Mouse (Mus musculus) thymus, adult 2 months (tissue): Measurements from ENCODE around the gene Il16.

Experiments
- CTCF ChIP-seq: fragments of 200-500 bp; IDR thresholded peaks from 2 replicates; pipeline ENCODE4 v1.5.1; 2012; ENCODE audit warnings: mild to moderate bottlenecking, control low read depth, low read length, moderate library complexity, borderline replicate concordance; ENCODE audit not compliant: control insufficient read depth, poor library complexity, insufficient read depth; ENCODE audit errors: extremely low read depth
- POLR2A ChIP-seq: fragments of 200-500 bp; IDR thresholded peaks from 2 replicates; pipeline ENCODE4 v1.6.1; 2012; ENCODE audit warnings: mild to moderate bottlenecking, low read length, control low read depth, moderate library complexity; ENCODE audit not compliant: control insufficient read depth, poor library complexity, insufficient read depth; ENCODE audit errors: extremely low read depth

GRCm38 (mm10) chr7:83661763-83662162 is 83.8 kb downstream of the Il16 start:
- no peak for TF ChIP-seq CTCF
- no peak for TF ChIP-seq POLR2A
